Mouse (Mus musculus) MN1 (cell line): ENCODE measurements at regions not wholly inside any gene's neighbourhood (a gene's known extent, or its start where the extent isn't known, plus 50 kb on each side); places are given as distances from the start of the nearest gene placed in this dataset.

Source experiments
- DNase-seq: peaks from one replicate; pipeline ENCODE4 v3.0.0-alpha.2; 2016; ENCODE audit warnings: low spot score

GRCm38 (mm10) chr4:74466081-74466480, 223.8 kb downstream of the Kdm4c start:
- no peak for DNase-seq

GRCm38 (mm10) chr4:74512489-74512888, 270.2 kb downstream of the Kdm4c start:
- no peak for DNase-seq

- no peak for DNase-seq
Measured at GRCm38 (mm10) chr4:74553888-74554287, 311.6 kb downstream of the Kdm4c start.

GRCm38 (mm10) chr4:74563565-74563964, 321.3 kb downstream of the Kdm4c start:
- peak; percentile 7 for DNase-seq

GRCm38 (mm10) chr4:74586400-74586799, 344.1 kb downstream of the Kdm4c start:
- DNase-seq = no peak

- no peak for DNase-seq
Measured at GRCm38 (mm10) chr4:74587125-74587524, 344.8 kb downstream of the Kdm4c start.

- no peak for DNase-seq
Measured at GRCm38 (mm10) chr4:74588761-74589160, 346.5 kb downstream of the Kdm4c start.

GRCm38 (mm10) chr4:74613032-74613431, 370.7 kb downstream of the Kdm4c start:
- DNase-seq = no peak
